Mouse (Mus musculus): ENCODE results near the gene Parp11. TPM values are rescaled to one million over a fixed set of nuclear protein-coding genes. Genes with fewer than 3 reads are reported as not detected.

Parp11 gene
- polyA plus RNA-seq, 1 experiment: 4.3 TPM

DNA sequence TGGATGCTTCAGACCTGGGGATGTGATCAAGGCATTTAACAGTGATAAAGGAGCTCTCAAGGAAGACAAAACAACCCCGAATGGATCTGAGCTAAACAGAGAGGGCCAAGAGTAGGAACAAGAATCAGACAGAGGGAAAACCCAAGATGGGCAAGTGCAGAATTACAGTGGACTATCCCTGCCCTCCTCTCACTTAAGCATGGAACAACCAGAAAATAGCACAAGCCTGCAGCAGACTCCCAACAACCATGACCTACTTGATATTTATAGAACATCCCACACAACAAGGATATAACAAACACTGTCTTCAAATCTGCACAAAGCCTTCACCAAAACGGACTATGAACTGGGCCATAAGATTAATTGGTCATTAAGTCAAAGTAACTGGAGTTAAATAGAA is 91.5 kb downstream of the Parp11 start:
- Histone ChIP-seq H3ac (ENCODE audit: control insufficient read depth, insufficient read length) (no peak overlapping the region), H3K79me2 (ENCODE audit: control insufficient read depth, insufficient read depth) (no peaks in the 10 kb centered on the region), H3K36me3 (ENCODE audit: control insufficient read depth, insufficient read depth) (no peaks in the 10 kb centered on the region), H3K4me3 (no peak overlapping the region), H3K27me3 (ENCODE audit: control insufficient read depth, insufficient read depth, insufficient read length) (no peaks in the 10 kb centered on the region), H3K4me2 (ENCODE audit: low read depth) (no peak overlapping the region)
- TF ChIP-seq CEBPB (IDR thresholded peaks at IDR 0.05; ENCODE audit: insufficient read depth, poor library complexity, severe bottlenecking) (no peak), MYOD1 (IDR thresholded peaks at IDR 0.05; ENCODE audit: control insufficient read depth in 1 of 3, insufficient read length in 2 of 3, low read depth in 2 of 3) (no peak), TCF12 (IDR thresholded peaks at IDR 0.05; ENCODE audit: insufficient read depth, poor library complexity, severe bottlenecking) (no peak), POLR2A (IDR thresholded peaks at IDR 0.05; ENCODE audit: insufficient read length, low read depth) (no peak), MAX (IDR thresholded peaks at IDR 0.05; ENCODE audit: low read depth) (no peak), USF1 (IDR thresholded peaks at IDR 0.05; ENCODE audit: low read depth) (no peak), TCF3 (IDR thresholded peaks at IDR 0.05; ENCODE audit: insufficient read length, low read depth) (no peak), REST (IDR thresholded peaks at IDR 0.05; ENCODE audit: insufficient read depth, insufficient read length) (no peak), POLR2AphosphoS2 (IDR thresholded peaks at IDR 0.05; ENCODE audit: insufficient read length, low read depth) (no peak), SRF (IDR thresholded peaks at IDR 0.05; ENCODE audit: control insufficient read depth, insufficient read length, low read depth) (no peak), MYOG (IDR thresholded peaks at IDR 0.05; ENCODE audit: control insufficient read depth in 1 of 3, insufficient read depth in 1 of 3, insufficient read length in 2 of 3, low read depth in 2 of 3) (no peak), E2F4 (IDR thresholded peaks at IDR 0.05; ENCODE audit: insufficient read depth) (no peak)

DNA sequence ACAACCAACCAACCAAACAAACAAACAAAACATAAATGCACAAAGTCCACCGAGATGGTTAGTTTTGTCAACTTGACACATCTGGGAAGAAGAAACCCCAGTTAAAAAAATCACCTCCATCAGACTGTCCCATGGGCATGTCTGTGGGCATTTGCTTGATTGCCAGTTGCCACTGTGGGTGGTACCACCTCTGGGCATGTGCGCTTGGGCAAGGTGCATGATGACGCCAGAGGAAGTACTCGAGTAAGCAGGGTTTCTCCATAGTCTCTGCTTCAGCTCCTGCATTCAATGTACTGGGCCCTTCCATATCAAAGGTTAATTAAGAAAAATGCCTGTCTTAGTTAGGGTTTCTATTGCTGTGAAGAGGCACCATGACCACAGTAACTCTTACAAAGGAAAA is 92.6 kb downstream of the Parp11 start:
- Histone ChIP-seq H3ac (ENCODE audit: control insufficient read depth, insufficient read length) (no peak overlapping the region), H3K4me3 (no peak overlapping the region), H3K4me2 (ENCODE audit: low read depth) (no peak overlapping the region), H3K79me2 (ENCODE audit: control insufficient read depth, insufficient read depth) (no peaks in the 10 kb centered on the region), H3K36me3 (ENCODE audit: control insufficient read depth, insufficient read depth) (no peaks in the 10 kb centered on the region), H3K27me3 (ENCODE audit: control insufficient read depth, insufficient read depth, insufficient read length) (no peaks in the 10 kb centered on the region)
- no peak for TF ChIP-seq TCF3 (IDR thresholded peaks at IDR 0.05; ENCODE audit: insufficient read length, low read depth)
- TF ChIP-seq TCF12 (IDR thresholded peaks at IDR 0.05; ENCODE audit: insufficient read depth, poor library complexity, severe bottlenecking): no peak
- no peak for TF ChIP-seq MYOG (IDR thresholded peaks at IDR 0.05; ENCODE audit: control insufficient read depth in 1 of 3, insufficient read depth in 1 of 3, insufficient read length in 2 of 3, low read depth in 2 of 3)
- no peak for TF ChIP-seq SRF (IDR thresholded peaks at IDR 0.05; ENCODE audit: control insufficient read depth, insufficient read length, low read depth)
- TF ChIP-seq POLR2AphosphoS2 (IDR thresholded peaks at IDR 0.05; ENCODE audit: insufficient read length, low read depth): no peak
- no peak for TF ChIP-seq USF1 (IDR thresholded peaks at IDR 0.05; ENCODE audit: low read depth)
- no peak for TF ChIP-seq POLR2A (IDR thresholded peaks at IDR 0.05; ENCODE audit: insufficient read length, low read depth)
- no peak for TF ChIP-seq CEBPB (IDR thresholded peaks at IDR 0.05; ENCODE audit: insufficient read depth, poor library complexity, severe bottlenecking)
- no peak for TF ChIP-seq E2F4 (IDR thresholded peaks at IDR 0.05; ENCODE audit: insufficient read depth)
- TF ChIP-seq REST (IDR thresholded peaks at IDR 0.05; ENCODE audit: insufficient read depth, insufficient read length): no peak
- TF ChIP-seq MYOD1 (IDR thresholded peaks at IDR 0.05; ENCODE audit: control insufficient read depth in 1 of 3, insufficient read length in 2 of 3, low read depth in 2 of 3): no peak
- TF ChIP-seq MAX (IDR thresholded peaks at IDR 0.05; ENCODE audit: low read depth): no peak

DNA sequence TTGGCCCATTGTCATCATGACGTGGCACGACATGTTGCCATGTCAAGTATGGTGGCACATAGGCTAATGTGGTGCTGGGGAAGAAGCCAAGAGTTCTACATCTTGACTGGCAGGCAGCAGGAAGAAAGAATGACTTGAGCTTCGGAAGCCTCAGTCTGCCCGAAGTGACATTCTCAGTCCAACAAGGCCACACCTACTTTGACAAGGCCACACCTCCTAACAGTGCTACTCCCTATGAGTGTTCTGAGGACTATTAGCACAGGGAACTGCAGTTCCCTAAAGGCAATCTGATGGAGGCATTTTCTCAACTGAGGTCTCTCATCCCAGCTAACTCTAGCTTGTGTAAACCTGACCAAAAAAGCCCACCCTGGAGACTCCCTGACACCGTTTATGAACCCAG is 93.0 kb downstream of the Parp11 start:
- Histone ChIP-seq H3K27me3 (ENCODE audit: control insufficient read depth, insufficient read depth, insufficient read length) (no peaks in the 10 kb centered on the region), H3K4me2 (ENCODE audit: low read depth) (no peak overlapping the region), H3K4me3 (no peak overlapping the region), H3ac (ENCODE audit: control insufficient read depth, insufficient read length) (no peak overlapping the region), H3K36me3 (ENCODE audit: control insufficient read depth, insufficient read depth) (no peaks in the 10 kb centered on the region), H3K79me2 (ENCODE audit: control insufficient read depth, insufficient read depth) (no peaks in the 10 kb centered on the region)
- TF ChIP-seq E2F4 (IDR thresholded peaks at IDR 0.05; ENCODE audit: insufficient read depth): no peak
- no peak for TF ChIP-seq MYOG (IDR thresholded peaks at IDR 0.05; ENCODE audit: control insufficient read depth in 1 of 3, insufficient read depth in 1 of 3, insufficient read length in 2 of 3, low read depth in 2 of 3)
- no peak for TF ChIP-seq POLR2A (IDR thresholded peaks at IDR 0.05; ENCODE audit: insufficient read length, low read depth)
- TF ChIP-seq POLR2AphosphoS2 (IDR thresholded peaks at IDR 0.05; ENCODE audit: insufficient read length, low read depth): no peak

- TF ChIP-seq CEBPB (IDR thresholded peaks at IDR 0.05; ENCODE audit: insufficient read depth, poor library complexity, severe bottlenecking) (no peak), MAX (IDR thresholded peaks at IDR 0.05; ENCODE audit: low read depth) (no peak), E2F4 (IDR thresholded peaks at IDR 0.05; ENCODE audit: insufficient read depth) (no peak), SRF (IDR thresholded peaks at IDR 0.05; ENCODE audit: control insufficient read depth, insufficient read length, low read depth) (no peak), USF1 (IDR thresholded peaks at IDR 0.05; ENCODE audit: low read depth) (no peak)
- Histone ChIP-seq H3K27me3 (ENCODE audit: control insufficient read depth, insufficient read depth, insufficient read length) (no peaks in the 10 kb centered on the region), H3K4me3 (no peak overlapping the region), H3K36me3 (ENCODE audit: control insufficient read depth, insufficient read depth) (no peaks in the 10 kb centered on the region), H3K79me2 (ENCODE audit: control insufficient read depth, insufficient read depth) (no peaks in the 10 kb centered on the region), H3K4me2 (ENCODE audit: low read depth) (no peak overlapping the region), H3ac (ENCODE audit: control insufficient read depth, insufficient read length) (no peak overlapping the region)
These were observed 93.9 kb downstream of the Parp11 start for GRCm38 (mm10) chr6:127540517-127540916.

DNA sequence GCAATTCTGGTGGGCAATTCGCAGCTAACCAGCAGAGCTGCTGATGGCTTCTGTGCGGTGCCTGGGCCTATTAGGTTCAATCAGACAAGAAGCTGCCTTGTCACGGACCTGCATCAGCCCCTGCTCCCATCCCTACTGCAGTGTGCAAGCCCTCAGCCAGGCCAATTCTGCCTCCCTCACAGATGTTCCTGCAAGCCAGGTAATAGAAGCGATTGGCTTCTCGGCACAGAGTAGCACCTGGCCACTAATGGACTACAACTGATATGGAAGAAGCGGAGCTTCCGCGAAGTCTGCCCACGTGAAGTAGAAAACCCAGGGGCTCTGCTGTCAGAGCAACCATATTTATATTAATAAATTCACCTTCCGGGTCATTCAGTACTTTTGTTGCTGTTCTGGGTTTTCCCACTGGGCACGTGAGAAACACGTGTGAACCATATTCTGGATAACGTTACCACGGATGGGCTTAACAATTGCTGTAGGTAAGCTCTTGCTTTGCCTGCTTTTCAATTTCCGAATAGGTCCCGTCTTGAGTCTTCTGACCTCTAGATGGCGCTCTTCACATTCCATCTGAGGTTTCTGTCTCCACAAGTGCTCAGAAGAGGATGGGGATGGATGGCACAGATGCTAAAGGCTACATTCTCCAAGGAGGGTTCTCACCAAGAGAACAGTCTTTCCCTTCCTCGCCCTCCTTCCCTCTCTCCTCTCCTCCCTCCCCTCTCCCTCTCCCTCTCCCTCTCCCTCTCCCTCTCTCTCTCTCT is 95.2 kb downstream of the Parp11 start:
- H3K27me3 ChIP-seq (ENCODE audit: control insufficient read depth, insufficient read depth, insufficient read length): no peaks in the 10 kb centered on the region
- H3ac ChIP-seq (ENCODE audit: control insufficient read depth, insufficient read length): no peak overlapping the region
- H3K79me2 ChIP-seq (ENCODE audit: control insufficient read depth, insufficient read depth): no peaks in the 10 kb centered on the region
- H3K4me3 ChIP-seq: no peak overlapping the region
- no peak for TF ChIP-seq MAX (IDR thresholded peaks at IDR 0.05; ENCODE audit: low read depth)
- TF ChIP-seq SRF (IDR thresholded peaks at IDR 0.05; ENCODE audit: control insufficient read depth, insufficient read length, low read depth): no peak
- no peak for TF ChIP-seq POLR2AphosphoS2 (IDR thresholded peaks at IDR 0.05; ENCODE audit: insufficient read length, low read depth)
- no peak for TF ChIP-seq TCF3 (IDR thresholded peaks at IDR 0.05; ENCODE audit: insufficient read length, low read depth)
- no peak for TF ChIP-seq REST (IDR thresholded peaks at IDR 0.05; ENCODE audit: insufficient read depth, insufficient read length)
- no peak for TF ChIP-seq E2F4 (IDR thresholded peaks at IDR 0.05; ENCODE audit: insufficient read depth)
- H3K36me3 ChIP-seq (ENCODE audit: control insufficient read depth, insufficient read depth): no peaks in the 10 kb centered on the region
- H3K4me2 ChIP-seq (ENCODE audit: low read depth): no peak overlapping the region

Other genes with a start within 250 kb of the Parp11 start
- not detected for gene Cracr2a, start 114.5 kb downstream of the Parp11 start, polyA plus RNA-seq (2012; fragmentation: generic; extraction: Trizol)

Measured in myocyte (in vitro differentiated cells).